Mouse (Mus musculus): ENCODE measurements around the gene Ddost. TPM values are rescaled to one million over a fixed set of nuclear protein-coding genes. Genes with fewer than 3 reads are reported as not detected.
"Not testable (repeated sequence)": the region's sequence is repeated elsewhere in the genome, so short reads cannot be mapped to it uniquely, and the experiment has no call there.

Ddost gene
- polyA plus RNA-seq, 1 experiment from 2014 or later: 214 TPM

GRCm38 (mm10) chr4:138327155-138327554, 22.6 kb downstream of the Ddost start:
- not testable (repeated sequence) for H3K9ac ChIP-seq; H3K36me3 ChIP-seq; H3K9me3 ChIP-seq; H3K27ac ChIP-seq (replicated peaks); ATAC-seq (ENCODE audit: low read depth); H3K27me3 ChIP-seq; H3K4me3 ChIP-seq; H3K4me2 ChIP-seq
- H3K4me1 ChIP-seq (replicated peaks): peaks cover 39% of the 10 kb centered on the region
- WGBS: 68% methylated on average over 9 of the region's 12 CpGs

- no peak for ATAC-seq (ENCODE audit: low read depth)
- Histone ChIP-seq H3K9me3 (no peaks in the 10 kb centered on the region), H3K4me3 (peak overlapping the region; percentile 29), H3K4me1 (replicated peaks) (peaks cover 31% of the 10 kb centered on the region), H3K9ac (0 out of 2 replicates have a peak overlapping the region, but pooled peaks have one; percentile 12), H3K36me3 (no peaks in the 10 kb centered on the region), H3K4me2 (peak overlapping the region; percentile 50), H3K27ac (replicated peaks) (0 out of 2 replicates have a peak overlapping the region, but pooled peaks have one; percentile 46), H3K27me3 (no peaks in the 10 kb centered on the region; the same call in 1 of the 2 replicates)
- 74% methylated on average over 7 of the region's 7 CpGs for WGBS
Measured at GRCm38 (mm10) chr4:138327891-138328470, 23.5 kb downstream of the Ddost start.

GRCm38 (mm10) chr4:138330264-138330671, 25.7 kb downstream of the Ddost start:
- Histone ChIP-seq H3K27me3 (no peaks in the 10 kb centered on the region; the same call in 1 of the 2 replicates), H3K9ac (no peak overlapping the region), H3K9me3 (no peaks in the 10 kb centered on the region), H3K4me2 (no peak overlapping the region), H3K4me3 (no peak overlapping the region), H3K36me3 (no peaks in the 10 kb centered on the region), H3K4me1 (replicated peaks) (peaks cover 12% of the 10 kb centered on the region), H3K27ac (replicated peaks) (no peak overlapping the region)
- WGBS: 46% methylated on average over 15 of the region's 15 CpGs
- no peak for ATAC-seq (ENCODE audit: low read depth)

GRCm38 (mm10) chr4:138331647-138332046, 27.1 kb downstream of the Ddost start:
- Histone ChIP-seq H3K4me2 (no peak overlapping the region), H3K9ac (no peak overlapping the region), H3K27ac (replicated peaks) (no peak overlapping the region), H3K9me3 (no peaks in the 10 kb centered on the region), H3K4me3 (no peak overlapping the region), H3K4me1 (replicated peaks) (peaks cover 5% of the 10 kb centered on the region; the same call in 1 of the 2 replicates), H3K27me3 (no peaks in the 10 kb centered on the region; the same call in 1 of the 2 replicates), H3K36me3 (no peaks in the 10 kb centered on the region)
- WGBS: 85% methylated on average over 9 of the region's 9 CpGs
- no peak for ATAC-seq (ENCODE audit: low read depth)

- Histone ChIP-seq H3K9me3 (no peaks in the 10 kb centered on the region), H3K27me3 (no peaks in the 10 kb centered on the region; the same call in 1 of the 2 replicates), H3K4me2 (no peak overlapping the region), H3K9ac (no peak overlapping the region), H3K4me1 (replicated peaks) (peaks cover 1% of the 10 kb centered on the region; the same call in 1 of the 2 replicates), H3K4me3 (no peak overlapping the region), H3K36me3 (no peaks in the 10 kb centered on the region), H3K27ac (replicated peaks) (no peak overlapping the region)
- ATAC-seq (ENCODE audit: low read depth): no peak
- WGBS: 87% methylated on average over 4 of the region's 4 CpGs
Measured at GRCm38 (mm10) chr4:138333135-138333534, 28.6 kb downstream of the Ddost start.

- H3K27ac ChIP-seq (replicated peaks): no peak overlapping the region
- no peak overlapping the region for H3K4me2 ChIP-seq
- WGBS: 75% methylated on average over 12 of the region's 12 CpGs
- no peak for ATAC-seq (ENCODE audit: low read depth)
- no peaks in the 10 kb centered on the region for H3K36me3 ChIP-seq
- H3K9ac ChIP-seq: no peak overlapping the region
- no peaks in the 10 kb centered on the region; the same call in 1 of the 2 replicates for H3K27me3 ChIP-seq
- H3K9me3 ChIP-seq: no peaks in the 10 kb centered on the region
- H3K4me1 ChIP-seq (replicated peaks): no peaks in the 10 kb centered on the region
- H3K4me3 ChIP-seq: no peak overlapping the region
Measured at GRCm38 (mm10) chr4:138335036-138335435, 30.5 kb downstream of the Ddost start.

GRCm38 (mm10) chr4:138335648-138336047, 31.1 kb downstream of the Ddost start:
- H3K36me3 ChIP-seq: no peaks in the 10 kb centered on the region
- no peak overlapping the region for H3K27ac ChIP-seq (replicated peaks)
- H3K4me3 ChIP-seq: no peak overlapping the region
- no peaks in the 10 kb centered on the region for H3K4me1 ChIP-seq (replicated peaks)
- H3K27me3 ChIP-seq: no peaks in the 10 kb centered on the region; the same call in 1 of the 2 replicates
- 82% methylated on average over 6 of the region's 6 CpGs for WGBS
- H3K9me3 ChIP-seq: no peaks in the 10 kb centered on the region
- ATAC-seq (ENCODE audit: low read depth): no peak
- H3K4me2 ChIP-seq: no peak overlapping the region
- no peak overlapping the region for H3K9ac ChIP-seq

- no peak overlapping the region for H3K4me2 ChIP-seq
- no peaks in the 10 kb centered on the region for H3K9me3 ChIP-seq
- no peak overlapping the region for H3K27ac ChIP-seq (replicated peaks)
- H3K4me1 ChIP-seq (replicated peaks): no peaks in the 10 kb centered on the region
- no peaks in the 10 kb centered on the region for H3K36me3 ChIP-seq
- 73% methylated on average over 5 of the region's 5 CpGs for WGBS
- no peak overlapping the region for H3K4me3 ChIP-seq
- no peak overlapping the region for H3K9ac ChIP-seq
- H3K27me3 ChIP-seq: no peaks in the 10 kb centered on the region
- ATAC-seq (ENCODE audit: low read depth): no peak
Measured at GRCm38 (mm10) chr4:138336876-138337275, 32.3 kb downstream of the Ddost start.

GRCm38 (mm10) chr4:138337341-138337740, 32.8 kb downstream of the Ddost start:
- Histone ChIP-seq H3K9ac (no peak overlapping the region), H3K27ac (replicated peaks) (no peak overlapping the region), H3K4me1 (replicated peaks) (no peaks in the 10 kb centered on the region), H3K4me2 (no peak overlapping the region), H3K9me3 (no peaks in the 10 kb centered on the region), H3K27me3 (no peaks in the 10 kb centered on the region), H3K36me3 (no peaks in the 10 kb centered on the region), H3K4me3 (no peak overlapping the region)
- 84% methylated on average over 9 of the region's 9 CpGs for WGBS
- no peak for ATAC-seq (ENCODE audit: low read depth)

GRCm38 (mm10) chr4:138339963-138340362, 35.4 kb downstream of the Ddost start:
- no peak for ATAC-seq (ENCODE audit: low read depth)
- Histone ChIP-seq H3K9me3 (no peaks in the 10 kb centered on the region), H3K9ac (no peak overlapping the region), H3K4me1 (replicated peaks) (peaks cover 13% of the 10 kb centered on the region), H3K4me2 (no peak overlapping the region), H3K4me3 (no peak overlapping the region), H3K36me3 (no peaks in the 10 kb centered on the region), H3K27me3 (no peaks in the 10 kb centered on the region), H3K27ac (replicated peaks) (no peak overlapping the region)
- 37% methylated on average over 4 of the region's 4 CpGs for WGBS

GRCm38 (mm10) chr4:138341393-138341792, 36.9 kb downstream of the Ddost start:
- Histone ChIP-seq H3K27me3 (no peaks in the 10 kb centered on the region), H3K4me2 (no peak overlapping the region), H3K36me3 (no peaks in the 10 kb centered on the region), H3K9me3 (no peaks in the 10 kb centered on the region), H3K9ac (no peak overlapping the region), H3K4me1 (replicated peaks) (peaks cover 13% of the 10 kb centered on the region), H3K4me3 (no peak overlapping the region), H3K27ac (replicated peaks) (no peak overlapping the region)
- 71% methylated on average over 8 of the region's 8 CpGs for WGBS
- ATAC-seq (ENCODE audit: low read depth): no peak

GRCm38 (mm10) chr4:138342048-138342447, 37.5 kb downstream of the Ddost start:
- H3K9me3 ChIP-seq: no peaks in the 10 kb centered on the region
- H3K4me2 ChIP-seq: no peak overlapping the region
- H3K4me1 ChIP-seq (replicated peaks): peaks cover 13% of the 10 kb centered on the region
- no peak overlapping the region for H3K9ac ChIP-seq
- no peak overlapping the region for H3K4me3 ChIP-seq
- no peaks in the 10 kb centered on the region for H3K36me3 ChIP-seq
- no peak for ATAC-seq (ENCODE audit: low read depth)
- no peak overlapping the region for H3K27ac ChIP-seq (replicated peaks)
- no peaks in the 10 kb centered on the region for H3K27me3 ChIP-seq
- 82% methylated on average over 7 of the region's 7 CpGs for WGBS

- Histone ChIP-seq H3K27me3 (no peaks in the 10 kb centered on the region), H3K4me3 (no peak overlapping the region), H3K9me3 (no peaks in the 10 kb centered on the region), H3K27ac (replicated peaks) (no peak overlapping the region), H3K36me3 (no peaks in the 10 kb centered on the region), H3K9ac (no peak overlapping the region), H3K4me1 (replicated peaks) (peaks cover 13% of the 10 kb centered on the region), H3K4me2 (no peak overlapping the region)
- WGBS: 84% methylated on average over 6 of the region's 6 CpGs
- ATAC-seq (ENCODE audit: low read depth): no peak
Measured at GRCm38 (mm10) chr4:138342778-138343177, 38.2 kb downstream of the Ddost start.
